Mouse (Mus musculus) sigmoid colon, adult 10 weeks (tissue): ENCODE data around the gene Ptar1. TPM values are rescaled to one million over a fixed set of nuclear protein-coding genes. Genes with fewer than 3 reads are reported as not detected.

Experiments
- polyA plus RNA-seq: library from polyadenylated mRNA; stranded (reverse); fragments of 350-450 nt; fragmentation: Illumina TruSeq; extraction: RNeasy Lipid Tissue Mini Kit (QIAGEN cat#74804); gene quantifications from one replicate; pipeline ENCODE4 v1.2.3, GENCODE M21; 2014; ENCODE audit warnings: low read depth, low replicate concordance

Ptar1 gene
- 28.5 TPM for polyA plus RNA-seq

DNA sequence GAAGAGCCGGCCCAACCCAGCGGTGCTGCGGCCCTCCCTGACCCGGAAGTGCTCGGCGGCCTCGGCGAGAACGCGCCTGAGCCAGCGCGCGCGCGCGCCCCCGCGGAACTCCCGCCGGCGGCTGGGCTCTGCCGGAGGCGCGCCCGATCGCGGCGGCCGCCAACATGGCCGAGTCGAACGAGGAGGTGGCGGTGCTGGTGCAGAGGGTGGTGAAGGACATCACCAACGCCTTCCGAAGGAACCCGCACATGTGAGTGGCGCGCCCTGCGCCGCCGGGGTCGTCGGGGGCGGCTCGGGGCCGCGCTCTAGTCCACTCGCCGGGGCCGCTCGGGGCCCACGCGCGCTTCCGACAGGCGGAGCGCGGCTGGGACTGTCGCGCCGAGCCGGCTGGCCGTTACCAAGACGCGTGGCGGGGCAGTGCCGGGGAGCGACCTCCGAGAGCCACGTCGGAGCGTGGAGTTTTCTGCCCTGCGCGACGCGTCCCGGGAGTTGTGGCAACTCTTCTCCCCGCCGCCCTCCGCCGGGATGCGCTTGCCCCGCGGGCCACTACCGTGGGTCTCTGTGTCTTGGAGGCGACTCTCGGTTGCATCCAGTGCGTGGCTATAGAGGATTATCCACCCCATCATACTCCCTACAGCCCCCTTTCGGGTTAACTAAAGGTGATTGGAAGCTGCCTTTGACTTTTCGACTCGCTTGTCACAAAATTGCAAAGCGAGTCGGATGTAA, at the start of gene Ptar1:
Gene Ptar1, plus strand, starts transcription at position 134 of the 726 bp plus-strand sequence.

DNA sequence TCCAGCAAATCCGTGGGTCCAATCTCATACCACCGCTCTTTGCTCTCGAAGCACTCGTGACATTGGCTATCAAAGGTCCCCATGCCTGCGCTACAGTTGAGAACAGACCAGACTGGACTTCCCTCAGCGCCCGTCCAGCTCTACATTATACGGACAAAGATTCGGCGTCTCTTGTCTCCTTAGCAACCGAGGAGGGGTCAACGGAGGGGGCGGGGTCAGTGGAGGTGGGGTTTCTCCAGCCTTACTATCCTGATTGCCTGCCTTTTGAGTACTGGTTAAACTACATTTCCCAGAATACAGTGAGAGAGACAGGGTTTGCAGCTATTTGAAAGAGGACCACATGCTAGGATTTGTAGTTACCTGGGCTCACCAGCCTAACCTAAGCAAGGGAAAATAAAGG, 34.6 kb upstream of the Ptar1 start, which contains the start of gene 1700028P14Rik:
Gene 1700028P14Rik, minus strand, starts transcription at position 169 of the 400 bp plus-strand sequence.

DNA sequence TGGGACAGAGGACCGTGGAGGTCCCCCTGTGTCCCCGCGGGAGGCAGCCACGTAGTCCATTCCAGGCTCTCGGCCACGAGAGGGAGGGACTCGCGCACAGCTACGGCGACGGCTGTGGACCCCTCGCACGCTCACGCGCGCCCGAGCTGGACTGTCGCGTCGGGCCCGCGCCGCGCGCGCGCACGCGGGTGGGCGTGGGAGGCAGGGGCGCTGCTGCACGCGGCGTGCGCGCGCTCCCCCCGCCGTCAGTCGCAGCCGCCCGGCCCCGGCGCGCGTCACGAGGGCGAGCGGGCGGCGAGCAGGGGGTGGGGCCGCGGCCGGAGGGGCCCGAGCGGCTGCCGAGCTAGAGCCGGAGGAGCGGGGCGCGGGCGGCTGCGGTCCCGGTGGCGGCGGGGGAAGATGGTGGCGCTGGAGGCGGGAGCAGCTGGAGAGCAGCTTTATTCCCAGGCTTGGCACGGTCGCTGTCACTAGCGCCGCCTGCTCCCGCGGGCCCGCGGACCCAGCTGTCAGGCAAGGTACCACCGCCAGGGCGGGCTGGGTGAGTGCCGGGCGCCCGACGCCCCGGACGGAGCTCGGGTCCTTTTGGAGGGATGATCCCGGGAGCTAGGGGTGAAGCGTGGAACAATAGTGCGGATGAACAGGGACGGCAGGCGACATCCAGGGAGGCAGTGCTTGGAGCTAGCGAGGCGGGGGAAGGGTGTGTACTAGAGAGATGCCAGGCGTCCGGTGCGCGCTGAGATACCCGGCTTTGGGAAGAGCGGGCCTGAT, 71.5 kb downstream of the Ptar1 start, which contains the start of gene Apba1:
Gene Apba1, plus strand, starts transcription at position 334 of the 768 bp plus-strand sequence.

Other genes starting within 250 kb of the Ptar1 start
- 14.6 TPM for gene Mamdc2, start 239.0 kb upstream of the Ptar1 start, polyA plus RNA-seq
- not detected for gene 1700028P14Rik, start 34.6 kb upstream of the Ptar1 start, polyA plus RNA-seq
- 1.8 TPM for gene Apba1, start 71.5 kb downstream of the Ptar1 start, polyA plus RNA-seq